Mouse (Mus musculus) cortical plate, adult 2 months (tissue): ENCODE data around the gene Evi5.

Source experiments
- CTCF ChIP-seq: fragments of 200-500 bp; IDR thresholded peaks from 2 replicates; pipeline ENCODE4 v1.5.1; 2011; ENCODE audit warnings: mild to moderate bottlenecking, control low read depth, low read length; ENCODE audit not compliant: insufficient read depth; ENCODE audit errors: extremely low read depth
- POLR2A ChIP-seq: fragments of 200-500 bp; IDR thresholded peaks from 2 replicates; pipeline ENCODE4 v1.6.1; 2011; ENCODE audit warnings: mild to moderate bottlenecking, low read length, control low read depth; ENCODE audit not compliant: insufficient read depth; ENCODE audit errors: extremely low read depth

DNA sequence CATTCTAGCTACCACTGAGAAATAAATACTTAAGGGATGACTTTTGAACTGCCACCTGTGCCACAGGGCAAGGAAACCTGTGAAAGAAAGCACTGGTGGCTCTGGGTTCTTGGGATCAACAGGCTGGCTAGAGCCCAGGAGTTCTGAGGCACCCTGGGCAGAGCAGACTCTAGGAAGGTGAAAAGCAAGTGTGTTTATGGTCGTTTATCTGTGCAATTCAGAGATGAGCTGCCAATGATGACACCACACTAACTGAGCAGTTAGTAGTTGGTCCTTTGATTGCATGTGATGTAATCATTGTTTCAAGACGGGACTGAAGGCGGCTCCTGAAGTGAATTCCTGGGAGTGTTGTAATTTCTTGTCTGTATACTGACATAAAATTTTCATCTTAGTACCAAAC is 29.4 kb upstream of the Evi5 start:
- TF ChIP-seq CTCF (no peak), POLR2A (no peak)
